Mouse (Mus musculus): ENCODE data around the gene Tex36.

Tex36 gene

DNA sequence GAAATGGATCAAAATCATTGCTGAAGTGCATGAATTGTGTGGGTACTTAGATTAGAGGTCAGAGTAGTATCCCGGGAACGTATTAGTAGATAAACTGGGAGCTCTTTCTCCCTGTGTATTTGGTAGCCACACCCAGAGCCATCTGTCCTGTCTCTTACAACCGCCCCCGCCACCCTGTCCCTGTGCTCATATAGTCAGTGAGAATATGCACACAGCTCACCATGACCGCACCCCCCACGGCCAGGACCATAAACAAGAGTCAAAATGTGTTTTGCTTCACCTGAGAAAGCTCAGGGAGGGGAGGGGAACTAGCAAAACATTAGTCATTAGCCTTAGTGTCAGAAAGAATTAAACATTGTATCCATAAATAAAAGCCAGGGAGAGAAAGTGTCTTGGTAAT lies 18.7 kb downstream of the Tex36 start:
- DNase-seq, result no peak

- no peak for DNase-seq
Measured at GRCm38 (mm10) chr7:133580296-133580640, 21.7 kb downstream of the Tex36 start.

DNA sequence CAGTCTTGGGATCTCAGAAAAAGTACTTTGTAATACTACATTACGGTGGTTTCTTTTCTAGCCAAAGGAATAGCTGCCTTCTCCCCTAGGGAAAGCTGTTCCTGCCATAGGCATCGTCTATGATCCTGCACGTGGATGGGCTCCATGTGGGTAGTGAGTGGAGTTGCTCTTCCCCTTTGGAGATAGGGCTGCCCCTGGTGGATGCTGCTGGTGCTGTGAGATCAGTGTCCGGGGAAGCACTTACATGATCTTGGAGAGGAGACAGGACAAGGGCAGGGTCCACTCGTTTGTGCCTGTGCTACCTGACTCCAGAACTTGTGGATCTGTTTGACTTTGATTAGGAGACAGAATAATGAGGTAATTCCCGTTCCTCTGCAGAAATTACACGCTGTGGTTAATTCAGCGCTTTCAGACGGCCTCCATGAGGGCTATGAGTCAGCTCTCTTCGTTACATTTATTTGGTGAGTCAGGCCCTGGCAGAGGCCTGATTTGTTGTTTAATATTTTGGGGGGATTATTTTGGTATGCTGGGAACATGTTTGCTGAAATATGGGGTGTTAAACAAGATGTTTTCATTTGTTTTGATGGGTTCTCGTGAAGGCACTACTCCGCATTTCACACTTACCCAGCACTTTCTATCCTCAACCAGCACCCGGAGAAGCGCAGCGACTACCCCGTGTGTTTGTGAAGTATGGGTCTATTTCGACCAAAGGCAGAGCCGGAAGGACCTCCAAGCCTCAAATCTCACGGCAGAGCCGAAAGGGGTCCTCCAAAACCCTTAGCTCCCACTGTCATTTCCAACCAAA lies 22.3 kb downstream of the Tex36 start:
- no peak for DNase-seq

GRCm38 (mm10) chr7:133576825-133577224 lies 25.1 kb downstream of the Tex36 start:
- DNase-seq, result no peak

- no peak for DNase-seq
Measured at GRCm38 (mm10) chr7:133576281-133576680, 25.7 kb downstream of the Tex36 start.

DNA sequence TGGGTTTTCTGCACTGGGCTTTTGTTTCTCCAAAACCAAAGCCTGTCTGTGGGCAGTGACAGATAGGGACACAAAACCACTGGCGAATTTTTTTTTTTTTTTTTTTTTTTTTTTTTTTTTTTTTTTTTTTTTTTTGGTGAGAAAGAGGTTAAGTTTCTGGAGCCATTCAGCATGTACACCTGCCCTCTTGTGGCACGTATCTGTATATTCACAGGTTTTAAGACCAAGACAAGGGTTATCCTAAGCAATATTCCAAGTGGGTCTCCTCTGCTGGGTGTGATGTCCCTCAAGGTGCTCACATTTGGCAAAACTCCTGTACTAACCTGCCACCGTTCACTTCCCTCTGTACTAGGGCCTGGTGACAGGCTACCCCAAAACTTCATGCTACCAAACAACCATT lies 30.0 kb downstream of the Tex36 start:
- DNase-seq, result peak in 1 of 2 experiments; percentile 6

DNA sequence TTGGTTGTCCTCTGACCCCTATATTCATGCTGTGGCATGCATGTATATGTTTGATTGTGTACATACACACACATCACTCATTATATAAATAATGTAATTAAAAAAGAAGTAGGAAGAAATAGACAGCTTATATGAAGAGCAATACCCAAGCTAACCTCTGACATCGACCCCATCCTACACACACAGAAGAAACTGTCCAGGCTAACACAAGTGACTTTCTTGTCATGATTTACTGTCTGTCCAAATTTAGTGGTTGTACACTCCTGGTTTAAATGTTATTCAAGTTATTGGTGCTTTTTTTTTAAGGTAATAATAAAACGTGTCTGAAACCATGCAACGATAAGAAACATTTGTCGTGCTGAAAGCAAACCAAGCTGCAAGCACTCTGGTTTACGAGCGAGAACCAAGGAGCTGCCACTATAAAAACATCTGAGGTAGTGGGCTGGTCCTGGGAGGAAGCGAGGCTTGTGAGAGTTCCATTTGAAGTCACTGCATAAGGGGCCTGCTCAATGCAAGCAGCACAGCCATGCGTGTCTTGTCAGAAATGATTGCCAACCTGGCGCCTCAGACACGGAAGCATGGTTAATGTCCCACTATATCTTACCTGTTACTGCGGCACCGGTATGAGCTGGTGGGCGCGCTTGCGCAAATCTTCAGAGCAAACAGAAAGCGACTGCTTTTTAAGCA lies 32.6 kb downstream of the Tex36 start:
- peak; percentile 33 to 63 for DNase-seq

- no peak for DNase-seq
Measured at GRCm38 (mm10) chr7:133564600-133564999, 37.4 kb downstream of the Tex36 start.

DNA sequence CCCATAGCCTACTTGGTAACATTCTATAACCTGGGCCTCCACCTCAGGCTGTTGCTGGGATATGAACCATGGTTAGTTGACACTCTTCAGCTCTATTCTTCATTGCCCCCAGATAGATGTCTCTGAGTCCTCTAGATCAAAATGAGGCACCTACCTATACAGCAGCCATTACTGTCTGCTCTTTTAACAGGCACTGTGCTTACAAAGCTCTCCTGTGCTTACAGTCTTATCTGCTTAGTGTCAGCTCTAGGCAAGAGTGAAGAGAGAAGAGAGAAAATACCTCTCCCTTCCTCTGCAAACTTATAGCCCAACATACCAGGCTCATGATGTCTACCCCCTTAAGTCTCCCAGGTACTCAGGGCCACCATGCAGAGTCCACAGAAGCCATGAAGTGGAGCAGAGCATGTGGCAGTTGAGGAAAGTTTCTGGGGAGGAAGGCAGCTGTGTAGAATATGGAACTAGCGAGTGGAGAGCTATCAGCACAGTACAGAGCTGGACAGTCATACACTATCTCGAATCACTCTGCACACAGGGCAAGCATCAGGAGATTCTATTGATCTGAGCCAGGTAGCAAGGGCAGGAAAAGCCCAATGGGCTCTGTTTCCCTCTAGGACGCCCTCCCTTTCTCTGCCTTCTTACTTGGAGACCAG lies 38.7 kb downstream of the Tex36 start:
- DNase-seq, result no peak

DNA sequence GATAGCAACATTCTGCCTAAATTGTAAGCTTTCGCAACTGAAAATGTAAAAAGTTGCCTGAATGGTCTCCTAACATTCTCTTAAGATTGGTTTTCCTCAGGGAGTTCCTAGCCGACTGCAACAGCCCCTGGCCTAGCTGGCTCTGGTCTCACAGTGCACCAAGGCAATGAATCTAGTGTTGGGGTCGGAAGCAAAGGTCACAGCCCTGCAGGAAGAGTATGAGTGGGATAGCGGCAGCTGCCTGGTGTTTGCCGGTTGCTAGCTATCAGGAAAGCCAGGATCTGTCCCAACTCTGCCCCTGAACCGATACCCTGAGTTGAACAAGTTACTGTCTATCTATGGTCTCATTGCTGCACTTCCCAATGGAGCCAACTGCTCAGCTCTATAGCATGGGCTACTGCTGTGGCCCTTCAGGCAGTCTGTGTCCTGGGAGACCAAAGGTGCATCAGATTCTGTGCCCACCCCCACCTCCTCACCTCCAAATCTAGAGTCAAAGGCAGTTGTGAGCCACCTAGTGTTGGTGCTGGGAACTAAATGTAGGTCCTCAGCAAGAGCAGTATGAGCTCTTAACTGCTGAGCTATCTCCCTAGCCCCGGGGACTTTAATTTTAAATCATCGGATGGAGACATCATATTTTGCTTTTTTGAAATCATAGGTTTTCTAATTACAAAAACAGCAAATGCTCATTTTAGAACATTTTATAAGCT lies 46.0 kb downstream of the Tex36 start:
- DNase-seq, result peak in 1 of 2 experiments; percentile 45

DNA sequence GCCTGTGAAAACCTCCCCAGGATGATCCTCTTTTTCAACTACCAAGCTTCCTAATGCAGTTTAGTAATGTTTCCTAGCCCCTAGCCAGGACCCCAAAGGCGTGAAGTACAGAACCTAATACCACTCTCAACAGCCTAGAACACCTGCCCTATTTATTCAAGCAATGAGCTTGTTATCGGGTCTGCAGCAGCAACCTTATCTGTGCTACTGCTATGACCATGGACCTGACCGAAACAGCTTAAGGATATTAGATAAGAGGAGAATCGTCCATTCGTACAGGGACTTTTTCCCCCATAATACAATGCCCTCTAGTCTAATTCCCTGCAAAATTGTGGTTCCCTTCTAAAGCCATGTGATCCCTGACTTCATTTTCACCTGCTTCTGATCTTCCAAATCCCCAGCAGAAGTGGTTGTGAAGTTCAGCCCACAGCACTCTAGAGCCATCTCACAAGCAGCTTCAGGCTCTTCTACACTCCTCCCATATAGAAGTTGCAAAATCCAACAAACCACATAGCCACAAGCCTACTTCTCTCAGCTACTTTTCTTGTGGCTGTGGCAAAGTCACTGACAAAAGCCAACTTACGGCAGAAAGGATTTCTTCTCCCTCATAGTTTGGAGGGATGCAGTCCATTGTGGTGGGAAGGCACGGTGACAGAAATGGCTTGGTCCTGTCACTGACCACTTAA lies 49.5 kb downstream of the Tex36 start:
- DNase-seq, result no peak

- DNase-seq, result no peak
Measured at GRCm38 (mm10) chr7:133551000-133551399, 51.0 kb downstream of the Tex36 start.

DNA sequence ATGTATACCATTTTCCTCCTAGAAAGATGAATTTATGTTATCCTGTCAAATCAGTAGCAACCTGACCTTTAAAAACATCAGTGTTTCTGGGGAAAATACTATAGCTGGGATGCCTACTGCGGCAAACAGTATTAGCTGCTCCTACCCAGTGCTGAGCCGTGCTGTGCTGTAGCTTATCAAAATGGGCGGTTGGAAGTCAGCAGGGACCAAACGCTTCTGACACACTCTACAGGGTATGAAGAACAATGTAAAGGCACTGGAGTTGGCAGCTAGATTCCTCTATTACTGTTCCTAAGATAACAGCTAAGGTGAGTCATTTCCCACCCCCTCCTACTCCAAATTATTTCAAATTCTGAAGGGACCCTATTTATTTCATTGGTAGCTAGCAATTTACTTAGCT lies 53.5 kb downstream of the Tex36 start:
- no peak for DNase-seq

DNA sequence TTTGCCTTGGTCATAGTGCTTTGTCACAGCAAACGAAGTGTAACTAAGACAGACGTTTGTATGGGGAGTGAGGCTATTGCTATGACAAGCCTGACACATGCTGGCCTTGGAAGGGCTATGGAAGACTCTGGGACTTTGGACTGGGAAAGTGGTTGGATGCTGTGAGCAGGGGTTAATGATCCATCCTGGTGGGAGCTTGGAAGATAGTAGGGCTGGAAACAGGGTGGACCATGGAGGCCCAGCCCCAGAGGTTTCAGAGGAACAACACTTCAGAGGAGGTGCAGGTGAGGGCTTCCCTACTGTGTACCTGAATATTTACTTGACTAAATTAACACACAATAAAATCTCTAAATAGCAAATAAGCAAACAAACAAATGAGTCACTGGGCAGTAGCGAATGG lies 56.3 kb downstream of the Tex36 start:
- DNase-seq, result no peak

DNA sequence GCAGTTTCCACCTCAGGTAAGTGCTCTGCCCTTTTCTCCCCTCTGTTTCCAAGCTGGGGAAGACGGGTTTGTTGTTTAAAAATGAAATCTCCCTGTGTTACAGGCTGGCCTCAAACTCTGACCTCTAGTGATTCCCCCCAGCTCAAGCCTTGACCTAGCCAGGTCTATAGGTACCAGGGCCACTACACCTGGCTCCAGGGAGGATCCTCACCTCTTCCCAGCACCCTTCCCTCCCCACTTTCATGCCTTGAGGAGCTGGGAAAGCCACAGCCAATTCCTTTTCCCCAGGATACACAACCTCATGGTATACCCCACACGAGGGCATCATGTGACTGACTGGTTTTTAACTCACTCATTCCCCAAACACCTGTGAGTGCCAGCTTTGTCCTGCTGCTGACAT lies 57.0 kb downstream of the Tex36 start:
- DNase-seq, result no peak

GRCm38 (mm10) chr7:133543131-133543530 lies 58.8 kb downstream of the Tex36 start:
- DNase-seq, result no peak

DNA sequence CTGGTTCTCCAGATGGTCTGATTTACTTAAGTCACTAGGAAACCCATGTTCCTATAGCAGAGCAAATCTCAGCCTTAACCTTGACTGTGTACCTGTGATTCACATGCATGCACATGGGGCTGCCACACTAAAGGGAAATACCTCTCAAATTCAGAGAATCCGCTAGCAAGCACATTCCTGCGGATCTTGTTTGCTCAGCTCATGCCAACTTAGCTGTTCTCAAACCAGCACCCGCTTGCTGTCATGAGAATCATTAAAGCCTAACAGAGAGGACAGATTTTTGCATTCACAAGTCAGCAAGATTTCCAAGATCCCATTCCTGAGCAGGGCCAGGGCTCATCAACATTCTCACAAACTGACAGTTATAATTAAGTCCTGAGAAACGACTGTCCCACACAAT lies 64.6 kb downstream of the Tex36 start:
- DNase-seq, result peak; percentile 34 to 44
